Mouse (Mus musculus) frontal cortex, postnatal 10 days (tissue): ENCODE data around the gene Sco2.

Experiments used
- DNase-seq, 2 experiments: peaks; one replicate each; pipeline ENCODE4 v3.0.0; 2022; ENCODE audit warnings: low spot score in 2 of 2, mixed read lengths in 1 of 2

Sco2 gene

GRCm38 (mm10) chr15:89373762-89374248, at the start of gene Sco2:
TSS of gene Sco2 (minus strand) at chr15:89373846.
- DNase-seq: peak; percentile 87 to 90

- DNase-seq: no peak
Measured at GRCm38 (mm10) chr15:89421938-89422337, 48.3 kb upstream of the Sco2 start.

GRCm38 (mm10) chr15:89415282-89415681, 41.6 kb upstream of the Sco2 start:
- no peak for DNase-seq

GRCm38 (mm10) chr15:89410118-89410517, 36.5 kb upstream of the Sco2 start, which contains the start of gene Syce3:
TSS of gene Syce3 (minus strand) at chr15:89410503.
- no peak for DNase-seq

GRCm38 (mm10) chr15:89406691-89407090, 33.0 kb upstream of the Sco2 start:
- no peak for DNase-seq

GRCm38 (mm10) chr15:89404831-89405623, 31.4 kb upstream of the Sco2 start:
- no peak for DNase-seq

GRCm38 (mm10) chr15:89402471-89402870, 28.8 kb upstream of the Sco2 start:
- no peak for DNase-seq

GRCm38 (mm10) chr15:89399716-89400115, 26.1 kb upstream of the Sco2 start:
- no peak for DNase-seq

- no peak for DNase-seq
Measured at GRCm38 (mm10) chr15:89398146-89398545, 24.5 kb upstream of the Sco2 start.

GRCm38 (mm10) chr15:89396883-89397282, 23.2 kb upstream of the Sco2 start:
- DNase-seq: no peak

- no peak for DNase-seq
Measured at GRCm38 (mm10) chr15:89390081-89390480, 16.4 kb upstream of the Sco2 start.

- DNase-seq: no peak
Measured at GRCm38 (mm10) chr15:89387127-89387526, 13.5 kb upstream of the Sco2 start.

GRCm38 (mm10) chr15:89384617-89385016, 11.0 kb upstream of the Sco2 start, which contains the start of gene Klhdc7b:
TSS of gene Klhdc7b (plus strand) at chr15:89384917.
- no peak for DNase-seq

GRCm38 (mm10) chr15:89379429-89379828, 5.8 kb upstream of the Sco2 start:
- no peak for DNase-seq

GRCm38 (mm10) chr15:89378831-89379401, 5.3 kb upstream of the Sco2 start, which contains the start of gene Odf3b:
TSS of gene Odf3b (minus strand) at chr15:89379282.
- no peak for DNase-seq

GRCm38 (mm10) chr15:89377938-89378828, 4.5 kb upstream of the Sco2 start:
- DNase-seq: no peak

- DNase-seq: no peak
Measured at GRCm38 (mm10) chr15:89377362-89377761, 3.7 kb upstream of the Sco2 start.

- no peak for DNase-seq
Measured at GRCm38 (mm10) chr15:89376957-89377356, 3.3 kb upstream of the Sco2 start, which contains the start of gene Tymp. TSS of gene Tymp (minus strand) at chr15:89377039.

- DNase-seq: no peak
Measured at GRCm38 (mm10) chr15:89376040-89376439, 2.4 kb upstream of the Sco2 start.

GRCm38 (mm10) chr15:89374801-89375534, 1.3 kb upstream of the Sco2 start:
- DNase-seq: no peak

GRCm38 (mm10) chr15:89374340-89374739, 694 bp upstream of the Sco2 start:
- no peak for DNase-seq
